In the genomic region with DNA sequence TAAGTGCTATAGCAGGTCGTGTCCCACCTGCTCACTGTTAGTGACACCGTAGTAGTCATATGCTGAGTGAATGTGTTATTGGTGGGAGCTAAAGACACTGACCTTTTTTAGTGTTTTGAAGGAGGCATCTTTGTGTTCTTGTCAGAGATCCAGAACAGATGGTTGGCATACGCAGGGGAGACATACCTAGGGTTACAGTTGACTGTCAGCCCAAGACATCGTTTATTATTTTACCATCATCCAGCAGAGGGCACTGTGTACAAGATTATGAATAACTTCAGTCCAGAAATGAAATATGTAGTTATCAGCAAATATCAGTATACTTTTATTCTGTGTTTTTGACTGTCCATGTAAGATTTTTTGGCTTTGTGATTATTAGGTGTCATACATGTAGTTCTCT, we compare ENCODE assay signal across 8 mouse cellular contexts.
DNase-seq lines count a peak whose midpoint lies in the region; ATAC-seq lines count a peak whose summit lies in the region.

No protein-coding gene starts in this region.

- ATAC-seq in intestine, embryonic 16.5 days = peak; percentile 28; the same call in 1 of the 2 replicates
- no peak for ATAC-seq in intestine, embryonic 15.5 days
- ATAC-seq in granulocyte monocyte progenitor cell, adult 5-6 weeks (replicated peaks; ENCODE audit: poor library complexity, severe bottlenecking) = peak; percentile 59; the same call in 1 of the 2 replicates

- H3K4me3 ChIP-seq in intestine, embryonic 16.5 days (ENCODE audit: low read length) = no peak overlapping the region
- H3K4me3 ChIP-seq in intestine, embryonic 15.5 days (replicated peaks) = no peak overlapping the region

- no peak overlapping the region for H3K4me2 ChIP-seq in intestine, embryonic 16.5 days (ENCODE audit: low read depth, low read length)
- H3K4me2 ChIP-seq in intestine, embryonic 15.5 days (replicated peaks) = no peak overlapping the region

- peak; percentile 15 for DNase-seq in CD4-positive helper T cell, adult 2 months (ENCODE audit: low read depth, low spot score)
- DNase-seq in brain, adult 2 months (ENCODE audit: low read depth, low spot score) = peak; percentile 91
- DNase-seq in naive thymus-derived CD4-positive, alpha-beta T cell, adult 2 months (ENCODE audit: low read depth) = peak; percentile 30
- DNase-seq in frontal cortex, postnatal 10 days (ENCODE audit: low spot score in 2 of 2) = no peak
- DNase-seq in left cerebral cortex, postnatal 36 days (ENCODE audit: low spot score in 2 of 2) = no peak

- no peaks in the 10 kb centered on the region for H3K4me1 ChIP-seq in intestine, embryonic 16.5 days (ENCODE audit: control insufficient read depth, insufficient read depth, low read length)
- no peaks in the 10 kb centered on the region for H3K4me1 ChIP-seq in intestine, embryonic 15.5 days (replicated peaks)

- no peak overlapping the region for H3K27ac ChIP-seq in intestine, embryonic 16.5 days (ENCODE audit: low read length)
- no peak overlapping the region for H3K27ac ChIP-seq in intestine, embryonic 15.5 days

- no peaks in the 10 kb centered on the region for H3K9me3 ChIP-seq in intestine, embryonic 16.5 days (ENCODE audit: control insufficient read depth, low read length)
- H3K9me3 ChIP-seq in intestine, embryonic 15.5 days = no peaks in the 10 kb centered on the region

- intact Hi-C loops in left cerebral cortex, postnatal 36 days (cut with DNase I) = no loop called here

- H3K36me3 ChIP-seq in intestine, embryonic 16.5 days (ENCODE audit: control insufficient read depth, insufficient read depth, low read length) = no peaks in the 10 kb centered on the region
- H3K36me3 ChIP-seq in intestine, embryonic 15.5 days = no peaks in the 10 kb centered on the region

- no peak overlapping the region for H3K9ac ChIP-seq in intestine, embryonic 16.5 days (ENCODE audit: low read depth, low read length)
- H3K9ac ChIP-seq in intestine, embryonic 15.5 days = no peak overlapping the region

- H3K27me3 ChIP-seq in intestine, embryonic 16.5 days (replicated peaks; ENCODE audit: control insufficient read depth, insufficient read depth, low read length) = no peaks in the 10 kb centered on the region
- H3K27me3 ChIP-seq in intestine, embryonic 15.5 days (replicated peaks) = no peaks in the 10 kb centered on the region

- WGBS in intestine, embryonic 16.5 days = 80% methylated on average over 4 of the region's 4 CpGs
- WGBS in intestine, embryonic 15.5 days = 77% methylated on average over 4 of the region's 4 CpGs

Comparison
In these comparisons a context has a peak if more than half of its experiments do, and no peak if none do; other contexts are left out.
1. DNase-seq: peak in CD4-positive helper T cell, adult 2 months (single experiment), brain, adult 2 months (single experiment) and naive thymus-derived CD4-positive, alpha-beta T cell, adult 2 months (single experiment); none in frontal cortex, postnatal 10 days (0 of 2) and left cerebral cortex, postnatal 36 days (0 of 2).